Mouse (Mus musculus) kidney, embryonic 15.5 days (tissue): ENCODE results near the gene Ndrg4. TPM values are rescaled to one million over a fixed set of nuclear protein-coding genes. Genes with fewer than 3 reads are reported as not detected.

Source experiments
- ATAC-seq: fragments of 200-750 bp; cut with Nextera tagmentation; replicated peaks from 2 replicates; pipeline ENCODE4 v1.8.0; 2017; ENCODE audit warnings: moderate TSS enrichment; ENCODE audit not compliant: low FRiP score
- H3K27ac ChIP-seq: fragments of 300-500 bp; sonication (generic); 2 replicates; pipeline ENCODE4 v1.5.1; 2015; ENCODE audit warnings: mild to moderate bottlenecking, inconsistent platforms
- H3K27me3 ChIP-seq: fragments of 300-500 bp; sonication (generic); 2 replicates; pipeline ENCODE4 v1.6.1; 2015; ENCODE audit warnings: inconsistent platforms
- H3K36me3 ChIP-seq: fragments of 300-500 bp; sonication (generic); 2 replicates; pipeline ENCODE4 v1.6.1; 2015; ENCODE audit warnings: inconsistent platforms
- H3K4me1 ChIP-seq: fragments of 300-500 bp; sonication (generic); 2 replicates; pipeline ENCODE4 v1.6.1; 2015; ENCODE audit warnings: inconsistent platforms
- H3K4me2 ChIP-seq: fragments of 300-500 bp; sonication (generic); 2 replicates; pipeline ENCODE4 v1.6.1; 2015; ENCODE audit warnings: moderate library complexity, mild to moderate bottlenecking, inconsistent platforms
- H3K4me3 ChIP-seq: fragments of 300-500 bp; sonication (generic); replicated peaks from 2 replicates; pipeline ENCODE4 v1.5.1; 2015; ENCODE audit warnings: mild to moderate bottlenecking, inconsistent platforms
- H3K9ac ChIP-seq: fragments of 300-500 bp; sonication (generic); 2 replicates; pipeline ENCODE4 v1.6.1; 2015; ENCODE audit warnings: mild to moderate bottlenecking, inconsistent platforms
- H3K9me3 ChIP-seq: fragments of 300-500 bp; sonication (generic); replicated peaks from 2 replicates; pipeline ENCODE4 v1.6.1; 2016; ENCODE audit warnings: inconsistent platforms
- WGBS: fragments of 180-500 bp; shearing (Covaris S2); methylation state at CpG from one replicate; pipeline ENCODE4 v1.1.7; 2015; ENCODE audit warnings: mixed read lengths; 5-methylcytosine and 5-hydroxymethylcytosine counted together
- polyA plus RNA-seq: library from polyadenylated mRNA; unstranded; fragments of >200 nt; fragmentation: Nextera tagmentation; extraction: Ambion mirVana; gene quantifications from 2 replicates; pipeline ENCODE4 v1.2.1, GENCODE M21; 2015

The Ndrg4 gene
- polyA plus RNA-seq = 16.0 and 18.8 TPM in 2 replicates

- H3K9me3 ChIP-seq = no peaks in the 10 kb centered on the region
- no peak; the same call in 1 of the 2 replicates for ATAC-seq
- WGBS = 29% methylated on average over 9 of the region's 9 CpGs
- H3K27ac ChIP-seq = no peak within 1 kb of the TSS
- peaks cover 95% of the 10 kb centered on the region for H3K27me3 ChIP-seq
- H3K36me3 ChIP-seq = no peaks in the 10 kb centered on the region
- peaks cover 19% of the 10 kb centered on the region for H3K4me1 ChIP-seq
- H3K4me3 ChIP-seq = peak within 1 kb of the TSS; percentile 57
- peak within 1 kb of the TSS; percentile 99 for H3K4me2 ChIP-seq
- H3K9ac ChIP-seq = peak within 1 kb of the TSS; percentile 36
Observed at GRCm38 (mm10) chr8:95676631-95677030, at the start of gene Ndrg4. TSS of gene Ndrg4 (plus strand) at chr8:95676980.

- H3K4me3 ChIP-seq = peak overlapping the region; percentile 61
- ATAC-seq = peak; percentile 24; the same call in 1 of the 2 replicates
Observed at GRCm38 (mm10) chr8:95632840-95633239, 43.9 kb upstream of the Ndrg4 start.

DNA sequence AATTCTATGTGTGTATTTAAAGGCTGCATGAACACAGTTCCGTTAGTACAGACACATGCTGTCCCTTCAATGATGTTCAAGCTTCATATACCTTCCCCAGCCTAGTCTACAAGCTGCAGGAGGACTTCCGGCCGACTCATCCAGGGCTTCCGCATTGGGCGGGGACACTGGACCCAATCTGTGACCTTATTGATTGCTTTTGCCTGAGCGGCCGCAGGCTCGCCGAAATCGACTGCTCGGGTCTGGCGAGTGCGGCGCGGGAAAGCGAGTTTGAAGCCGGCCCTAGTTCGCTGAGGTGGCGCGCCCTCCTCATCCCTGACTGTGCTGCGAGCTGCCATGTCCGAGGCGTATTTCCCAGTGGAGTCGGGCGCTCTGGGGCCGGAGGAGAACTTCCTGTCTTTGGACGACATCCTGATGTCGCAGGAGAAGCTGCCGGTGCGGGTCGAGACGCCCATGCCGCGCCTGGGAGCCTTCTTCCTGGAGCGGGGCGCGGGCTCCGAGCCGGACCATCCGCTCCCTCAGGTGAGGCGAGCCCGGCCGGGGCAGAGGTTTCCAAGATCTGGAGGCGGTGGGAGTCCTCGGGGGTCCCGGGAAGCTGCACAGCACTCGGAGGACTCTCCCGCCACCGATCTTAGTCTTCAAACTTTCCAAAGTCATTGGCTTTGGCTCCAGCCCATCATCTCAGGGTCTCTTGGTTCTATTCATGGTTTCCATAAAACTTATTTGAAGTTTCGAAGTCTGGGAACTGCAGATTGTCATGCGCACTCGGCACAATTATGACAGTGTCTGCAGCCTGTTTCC is 43.3 kb upstream of the Ndrg4 start, which contains the start of gene Gins3:
TSS of gene Gins3 (plus strand) at position 192 of the 801 bp plus-strand sequence.
- H3K4me1 ChIP-seq = peaks cover 10% of the 10 kb centered on the region; the same call in 1 of the 2 replicates
- under 1% methylated on average over 52 of the region's 52 CpGs for WGBS
- ATAC-seq = peak; percentile 94
- peak within 1 kb of the TSS; percentile 84 for H3K4me2 ChIP-seq
- H3K27ac ChIP-seq = peak within 1 kb of the TSS; percentile 46; the same call in 1 of the 2 replicates
- H3K9me3 ChIP-seq = no peaks in the 10 kb centered on the region
- H3K4me3 ChIP-seq = peak within 1 kb of the TSS; percentile 61
- peaks cover 1% of the 10 kb centered on the region for H3K36me3 ChIP-seq
- H3K9ac ChIP-seq = peak within 1 kb of the TSS; percentile 54
- H3K27me3 ChIP-seq = no peaks in the 10 kb centered on the region

More at GRCm38 (mm10) chr8:95632840-95633239, 43.9 kb upstream of the Ndrg4 start:
- peaks cover 10% of the 10 kb centered on the region; the same call in 1 of the 2 replicates for H3K4me1 ChIP-seq
- H3K4me2 ChIP-seq = peak overlapping the region; percentile 84
- no peaks in the 10 kb centered on the region for H3K9me3 ChIP-seq
- 83% methylated on average over 6 of the region's 6 CpGs for WGBS
- no peak overlapping the region for H3K27ac ChIP-seq
- H3K36me3 ChIP-seq = no peaks in the 10 kb centered on the region
- no peak overlapping the region for H3K9ac ChIP-seq
- H3K27me3 ChIP-seq = no peaks in the 10 kb centered on the region

GRCm38 (mm10) chr8:95634063-95634340 is 42.8 kb upstream of the Ndrg4 start:
- H3K27me3 ChIP-seq = no peaks in the 10 kb centered on the region
- 5% methylated on average over 6 of the region's 6 CpGs for WGBS
- peaks cover 10% of the 10 kb centered on the region; the same call in 1 of the 2 replicates for H3K4me1 ChIP-seq
- H3K9ac ChIP-seq = peak overlapping the region; percentile 54
- H3K4me3 ChIP-seq = peak overlapping the region; percentile 61
- no peaks in the 10 kb centered on the region for H3K9me3 ChIP-seq
- no peak for ATAC-seq
- H3K36me3 ChIP-seq = peaks cover 6% of the 10 kb centered on the region
- H3K4me2 ChIP-seq = peak overlapping the region; percentile 84
- no peak overlapping the region for H3K27ac ChIP-seq

- Histone ChIP-seq H3K9ac (no peak overlapping the region), H3K4me1 (no peaks in the 10 kb centered on the region), H3K9me3 (no peaks in the 10 kb centered on the region), H3K4me2 (no peak overlapping the region), H3K27me3 (peaks cover 4% of the 10 kb centered on the region; the same call in 1 of the 2 replicates), H3K4me3 (no peak overlapping the region), H3K36me3 (peaks cover 33% of the 10 kb centered on the region), H3K27ac (no peak overlapping the region)
- no peak for ATAC-seq
- 79% methylated on average over 2 of the region's 2 CpGs for WGBS
Observed at GRCm38 (mm10) chr8:95644942-95645341, 31.8 kb upstream of the Ndrg4 start.

- H3K27me3 ChIP-seq = peaks cover 4% of the 10 kb centered on the region; the same call in 1 of the 2 replicates
- H3K36me3 ChIP-seq = peaks cover 10% of the 10 kb centered on the region
- no peak overlapping the region for H3K27ac ChIP-seq
- no peak overlapping the region for H3K4me3 ChIP-seq
- no peak for ATAC-seq
- H3K4me1 ChIP-seq = no peaks in the 10 kb centered on the region
- no peaks in the 10 kb centered on the region for H3K9me3 ChIP-seq
- H3K4me2 ChIP-seq = no peak overlapping the region
- H3K9ac ChIP-seq = no peak overlapping the region
- WGBS = 90% methylated on average over 3 of the region's 3 CpGs
Observed at GRCm38 (mm10) chr8:95648251-95648650, 28.5 kb upstream of the Ndrg4 start.

DNA sequence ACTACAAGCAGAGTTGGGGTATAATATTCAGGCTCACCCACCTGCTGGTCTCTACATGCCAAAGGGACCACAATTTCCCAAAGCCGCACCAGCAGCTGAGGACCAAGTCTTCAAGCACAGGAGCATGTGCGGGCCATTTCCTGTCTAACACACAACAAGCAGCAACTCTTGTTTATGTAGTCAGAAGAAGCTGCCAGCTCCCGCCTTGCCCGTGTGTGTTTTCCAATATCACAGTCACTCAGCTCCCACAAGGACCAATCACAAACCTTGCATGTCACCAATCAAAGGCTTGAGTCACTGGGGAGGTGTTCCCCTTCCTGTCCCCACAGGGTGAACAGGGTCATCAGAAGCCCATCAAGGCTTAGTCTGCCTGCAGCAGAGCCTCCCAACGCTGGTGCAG is 23.4 kb upstream of the Ndrg4 start:
- ATAC-seq = no peak
- peaks cover 4% of the 10 kb centered on the region; the same call in 1 of the 2 replicates for H3K27me3 ChIP-seq
- no peak overlapping the region for H3K27ac ChIP-seq
- H3K9me3 ChIP-seq = no peaks in the 10 kb centered on the region
- H3K4me3 ChIP-seq = no peak overlapping the region
- H3K4me2 ChIP-seq = no peak overlapping the region
- H3K4me1 ChIP-seq = peaks cover 8% of the 10 kb centered on the region
- WGBS = 72% methylated on average over 5 of the region's 5 CpGs
- no peak overlapping the region for H3K9ac ChIP-seq
- no peaks in the 10 kb centered on the region for H3K36me3 ChIP-seq

DNA sequence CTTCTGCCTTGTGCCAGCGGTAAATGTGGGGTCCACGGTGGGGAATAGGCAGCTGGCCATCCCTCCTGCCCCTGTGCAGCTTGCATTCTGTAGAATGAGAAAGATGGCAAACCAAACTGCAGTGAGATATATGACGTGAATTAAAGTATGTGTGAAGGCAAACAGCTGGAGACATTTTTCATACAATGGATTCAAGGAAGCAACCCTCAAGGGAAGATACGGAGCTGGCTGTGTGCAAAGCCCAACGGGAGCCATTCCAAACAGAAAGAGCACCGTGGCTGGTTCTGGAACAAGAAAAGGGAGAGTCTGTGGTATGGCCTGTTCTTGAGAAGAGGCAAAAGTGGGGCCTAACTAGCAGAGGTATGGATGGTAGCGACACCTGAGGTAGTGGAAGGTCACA is 20.9 kb upstream of the Ndrg4 start:
- Histone ChIP-seq H3K9me3 (no peaks in the 10 kb centered on the region), H3K4me1 (peaks cover 8% of the 10 kb centered on the region), H3K36me3 (no peaks in the 10 kb centered on the region), H3K27me3 (no peaks in the 10 kb centered on the region), H3K4me3 (no peak overlapping the region), H3K4me2 (no peak overlapping the region), H3K9ac (no peak overlapping the region), H3K27ac (no peak overlapping the region)
- WGBS = 70% methylated on average over 7 of the region's 7 CpGs
- ATAC-seq = no peak

GRCm38 (mm10) chr8:95656316-95657002 is 20.3 kb upstream of the Ndrg4 start:
- H3K9ac ChIP-seq = no peak overlapping the region
- 40% methylated on average over 5 of the region's 5 CpGs for WGBS
- no peaks in the 10 kb centered on the region for H3K36me3 ChIP-seq
- ATAC-seq = no peak
- H3K27me3 ChIP-seq = no peaks in the 10 kb centered on the region
- no peak overlapping the region for H3K27ac ChIP-seq
- peaks cover 8% of the 10 kb centered on the region for H3K4me1 ChIP-seq
- no peak overlapping the region for H3K4me3 ChIP-seq
- H3K4me2 ChIP-seq = no peak overlapping the region
- no peaks in the 10 kb centered on the region for H3K9me3 ChIP-seq

DNA sequence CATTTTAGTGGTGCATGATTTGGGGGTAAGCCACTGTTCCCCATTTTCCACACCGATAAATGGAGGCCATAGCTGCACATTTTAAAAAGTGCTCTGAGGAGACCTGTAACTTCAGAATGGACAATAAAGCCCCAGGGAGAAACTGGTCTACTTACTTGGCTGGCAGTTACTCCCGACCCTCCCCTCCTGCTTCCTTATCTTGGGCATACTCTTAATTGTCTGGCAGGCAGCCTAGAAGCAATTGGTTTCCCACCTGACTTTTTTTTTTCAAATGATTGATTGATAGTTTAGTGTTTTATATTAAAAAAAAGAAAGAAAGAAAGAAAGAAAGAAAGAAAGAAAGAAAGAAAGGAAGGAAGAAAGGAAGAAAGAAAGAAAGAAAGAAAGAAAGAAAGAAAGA is 19.3 kb upstream of the Ndrg4 start:
- H3K4me1 ChIP-seq = peaks cover 8% of the 10 kb centered on the region
- H3K27me3 ChIP-seq = no peaks in the 10 kb centered on the region
- H3K9ac ChIP-seq = no peak overlapping the region
- H3K27ac ChIP-seq = no peak overlapping the region
- no peak overlapping the region for H3K4me2 ChIP-seq
- no peak for ATAC-seq
- 50% methylated on average over 2 of the region's 2 CpGs for WGBS
- H3K9me3 ChIP-seq = no peaks in the 10 kb centered on the region
- no peaks in the 10 kb centered on the region for H3K36me3 ChIP-seq
- no peak overlapping the region for H3K4me3 ChIP-seq

DNA sequence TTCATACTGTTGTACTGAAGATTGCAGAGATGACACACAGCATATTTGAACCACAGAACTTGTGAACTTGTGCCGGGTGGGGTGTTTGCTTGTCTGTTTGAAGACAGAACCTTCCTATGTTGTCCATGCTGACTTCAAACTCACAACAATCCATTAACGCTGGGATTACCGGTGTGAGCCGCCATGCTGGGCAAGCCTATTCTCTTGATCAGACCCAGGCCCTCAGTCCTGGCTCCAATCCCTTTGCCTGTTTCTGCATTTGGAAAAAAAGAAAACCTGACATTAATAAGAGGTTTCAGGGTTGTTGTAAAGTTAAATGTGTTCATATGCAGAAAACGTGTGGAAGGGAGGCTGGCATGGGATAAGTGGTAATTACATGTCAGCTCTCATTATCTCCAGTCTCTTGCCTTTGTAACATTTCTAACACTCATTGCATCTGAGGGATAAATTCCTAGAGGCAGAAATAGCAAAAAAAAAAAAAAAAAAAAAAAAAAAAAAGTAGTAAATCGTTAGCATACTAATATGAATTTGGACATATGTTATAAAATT is 16.4 kb upstream of the Ndrg4 start:
- no peaks in the 10 kb centered on the region for H3K27me3 ChIP-seq
- 86% methylated on average over 6 of the region's 6 CpGs for WGBS
- H3K9me3 ChIP-seq = no peaks in the 10 kb centered on the region
- H3K9ac ChIP-seq = no peak overlapping the region
- H3K4me1 ChIP-seq = peaks cover 12% of the 10 kb centered on the region
- H3K4me2 ChIP-seq = no peak overlapping the region
- no peak overlapping the region for H3K27ac ChIP-seq
- ATAC-seq = no peak
- no peak overlapping the region for H3K4me3 ChIP-seq
- H3K36me3 ChIP-seq = no peaks in the 10 kb centered on the region

- 56% methylated on average over 8 of the region's 8 CpGs for WGBS
- Histone ChIP-seq H3K9me3 (no peaks in the 10 kb centered on the region), H3K36me3 (no peaks in the 10 kb centered on the region)
Observed at GRCm38 (mm10) chr8:95661085-95661484, 15.7 kb upstream of the Ndrg4 start.

More at GRCm38 (mm10) chr8:95661085-95661484, 15.7 kb upstream of the Ndrg4 start:
- H3K4me3 ChIP-seq = no peak overlapping the region
- ATAC-seq = no peak
- no peak overlapping the region for H3K4me2 ChIP-seq
- no peak overlapping the region for H3K27ac ChIP-seq
- no peaks in the 10 kb centered on the region for H3K27me3 ChIP-seq
- H3K4me1 ChIP-seq = peaks cover 11% of the 10 kb centered on the region
- no peak overlapping the region for H3K9ac ChIP-seq
